Mouse (Mus musculus): Measurements from ENCODE around the gene Pnpla1. TPM values are rescaled to one million over a fixed set of nuclear protein-coding genes. Genes with fewer than 3 reads are reported as not detected.

The Pnpla1 gene
- polyA plus RNA-seq, 1 experiment from 2014 or later: 1.8 TPM

DNA sequence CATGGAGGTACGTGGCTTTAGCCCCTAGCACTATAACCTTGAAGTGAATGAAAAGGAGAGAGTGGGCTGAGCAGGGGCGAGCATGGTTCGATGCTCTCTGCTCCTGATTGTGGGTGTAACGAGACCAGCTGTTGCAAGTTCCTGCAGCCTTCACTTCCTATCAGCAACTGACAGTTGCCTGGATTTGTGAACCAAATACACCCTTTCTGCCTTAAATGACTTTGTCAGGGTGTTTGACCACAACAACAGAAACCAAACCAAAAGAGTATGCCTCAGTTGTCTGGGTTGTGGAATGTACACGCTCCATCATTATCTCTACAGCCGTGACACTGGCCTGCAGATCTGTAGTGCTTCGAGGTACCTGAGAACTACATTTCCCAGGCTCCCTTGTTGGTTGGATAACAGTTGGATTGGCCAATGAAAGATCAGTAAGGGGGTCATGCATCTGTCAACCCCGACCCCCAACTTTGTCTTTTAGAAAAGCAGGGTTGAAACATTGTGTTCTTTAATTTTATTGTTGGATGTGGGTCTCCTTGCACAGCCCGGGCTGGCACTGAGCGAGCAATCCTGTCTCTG is 25.8 kb downstream of the Pnpla1 start:
- 69% methylated on average over 10 of the region's 10 CpGs for WGBS
- Histone ChIP-seq H3K27me3 (replicated peaks; ENCODE audit: control insufficient read depth, insufficient read depth, low read length) (no peaks in the 10 kb centered on the region), H3K27ac (replicated peaks; ENCODE audit: low read depth, low read length) (no peak overlapping the region), H3K9ac (ENCODE audit: low read depth, low read length) (no peak overlapping the region), H3K4me1 (ENCODE audit: control insufficient read depth, insufficient read depth, low read length) (no peaks in the 10 kb centered on the region), H3K4me3 (ENCODE audit: low read depth, low read length) (no peak overlapping the region), H3K9me3 (ENCODE audit: control insufficient read depth, low read length) (0 out of 2 replicates have a peak, but pooled peaks cover 5% of the 10 kb centered on the region), H3K4me2 (ENCODE audit: low read depth, low read length) (no peak overlapping the region), H3K36me3 (ENCODE audit: control insufficient read depth, insufficient read depth, low read length) (no peaks in the 10 kb centered on the region)
- DNase-seq (ENCODE audit: low spot score) (no peak), ATAC-seq (ENCODE audit: low read depth) (no peak)

- Histone ChIP-seq H3K36me3 (ENCODE audit: control insufficient read depth, insufficient read depth, low read length) (no peaks in the 10 kb centered on the region), H3K27ac (replicated peaks; ENCODE audit: low read depth, low read length) (no peak overlapping the region), H3K27me3 (replicated peaks; ENCODE audit: control insufficient read depth, insufficient read depth, low read length) (no peaks in the 10 kb centered on the region), H3K9me3 (ENCODE audit: control insufficient read depth, low read length) (0 out of 2 replicates have a peak, but pooled peaks cover 9% of the 10 kb centered on the region), H3K9ac (ENCODE audit: low read depth, low read length) (no peak overlapping the region), H3K4me1 (ENCODE audit: control insufficient read depth, insufficient read depth, low read length) (no peaks in the 10 kb centered on the region), H3K4me3 (ENCODE audit: low read depth, low read length) (no peak overlapping the region), H3K4me2 (ENCODE audit: low read depth, low read length) (no peak overlapping the region)
- ATAC-seq (ENCODE audit: low read depth) (no peak), DNase-seq (ENCODE audit: low spot score) (no peak)
- WGBS: 87% methylated on average over 8 of the region's 8 CpGs
Measured at GRCm38 (mm10) chr17:28885231-28885630, 27.0 kb downstream of the Pnpla1 start.

DNA sequence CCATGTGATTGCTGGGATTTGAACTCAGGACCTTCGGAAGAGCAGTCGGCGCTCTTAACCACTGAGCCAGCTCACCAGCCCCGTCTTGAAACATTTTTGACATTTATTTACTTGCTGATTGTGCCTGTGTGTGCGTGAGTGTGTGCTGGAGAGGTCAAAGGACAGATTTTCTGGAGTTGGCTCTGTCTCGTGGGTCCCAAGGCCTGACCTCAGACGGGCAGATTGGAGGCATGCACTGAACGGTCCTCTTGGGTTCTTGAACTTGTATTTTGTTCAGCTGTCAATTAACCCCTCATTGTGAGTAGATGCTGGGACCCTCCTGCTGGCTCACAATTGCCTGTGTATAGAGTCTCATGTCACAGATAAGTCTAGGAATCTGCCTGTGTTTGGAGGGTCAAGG is 28.1 kb downstream of the Pnpla1 start:
- Histone ChIP-seq H3K9me3 (ENCODE audit: control insufficient read depth, low read length) (0 out of 2 replicates have a peak, but pooled peaks cover 9% of the 10 kb centered on the region), H3K4me1 (ENCODE audit: control insufficient read depth, insufficient read depth, low read length) (no peaks in the 10 kb centered on the region), H3K4me2 (ENCODE audit: low read depth, low read length) (no peak overlapping the region), H3K9ac (ENCODE audit: low read depth, low read length) (no peak overlapping the region), H3K27ac (replicated peaks; ENCODE audit: low read depth, low read length) (no peak overlapping the region), H3K27me3 (replicated peaks; ENCODE audit: control insufficient read depth, insufficient read depth, low read length) (no peaks in the 10 kb centered on the region), H3K36me3 (ENCODE audit: control insufficient read depth, insufficient read depth, low read length) (no peaks in the 10 kb centered on the region), H3K4me3 (ENCODE audit: low read depth, low read length) (no peak overlapping the region)
- WGBS: 73% methylated on average over 8 of the region's 8 CpGs
- ATAC-seq (ENCODE audit: low read depth): no peak
- DNase-seq (ENCODE audit: low spot score): no peak

GRCm38 (mm10) chr17:28894050-28894767 is 36.0 kb downstream of the Pnpla1 start:
- Histone ChIP-seq H3K27ac (replicated peaks; ENCODE audit: low read depth, low read length) (no peak overlapping the region), H3K36me3 (ENCODE audit: control insufficient read depth, insufficient read depth, low read length) (no peaks in the 10 kb centered on the region), H3K9me3 (ENCODE audit: control insufficient read depth, low read length) (0 out of 2 replicates have a peak, but pooled peaks cover 4% of the 10 kb centered on the region), H3K4me1 (ENCODE audit: control insufficient read depth, insufficient read depth, low read length) (no peaks in the 10 kb centered on the region), H3K9ac (ENCODE audit: low read depth, low read length) (no peak overlapping the region), H3K4me3 (ENCODE audit: low read depth, low read length) (no peak overlapping the region), H3K4me2 (ENCODE audit: low read depth, low read length) (no peak overlapping the region), H3K27me3 (replicated peaks; ENCODE audit: control insufficient read depth, insufficient read depth, low read length) (no peaks in the 10 kb centered on the region)
- no peak for ATAC-seq (ENCODE audit: low read depth)
- 84% methylated on average over 11 of the region's 11 CpGs for WGBS
- DNase-seq (ENCODE audit: low spot score): no peak

- Histone ChIP-seq H3K9me3 (ENCODE audit: control insufficient read depth, low read length) (no peaks in the 10 kb centered on the region), H3K4me1 (ENCODE audit: control insufficient read depth, insufficient read depth, low read length) (no peaks in the 10 kb centered on the region), H3K27me3 (replicated peaks; ENCODE audit: control insufficient read depth, insufficient read depth, low read length) (no peaks in the 10 kb centered on the region), H3K9ac (ENCODE audit: low read depth, low read length) (no peak overlapping the region), H3K4me2 (ENCODE audit: low read depth, low read length) (no peak overlapping the region), H3K36me3 (ENCODE audit: control insufficient read depth, insufficient read depth, low read length) (no peaks in the 10 kb centered on the region), H3K27ac (replicated peaks; ENCODE audit: low read depth, low read length) (no peak overlapping the region), H3K4me3 (ENCODE audit: low read depth, low read length) (no peak overlapping the region)
- ATAC-seq (ENCODE audit: low read depth) (no peak), DNase-seq (ENCODE audit: low spot score) (no peak)
- WGBS: 94% methylated on average over 21 of the region's 21 CpGs
Measured at GRCm38 (mm10) chr17:28895217-28895875, 37.1 kb downstream of the Pnpla1 start.

- H3K36me3 ChIP-seq (ENCODE audit: control insufficient read depth, insufficient read depth, low read length): no peaks in the 10 kb centered on the region
- H3K27me3 ChIP-seq (replicated peaks; ENCODE audit: control insufficient read depth, insufficient read depth, low read length): no peaks in the 10 kb centered on the region
- H3K9ac ChIP-seq (ENCODE audit: low read depth, low read length): no peak overlapping the region
- WGBS: 94% methylated on average over 11 of the region's 11 CpGs
- ATAC-seq (ENCODE audit: low read depth) (no peak), DNase-seq (ENCODE audit: low spot score) (no peak)
- no peak overlapping the region for H3K4me3 ChIP-seq (ENCODE audit: low read depth, low read length)
- no peak overlapping the region for H3K4me2 ChIP-seq (ENCODE audit: low read depth, low read length)
- H3K9me3 ChIP-seq (ENCODE audit: control insufficient read depth, low read length): no peaks in the 10 kb centered on the region
- no peak overlapping the region for H3K27ac ChIP-seq (replicated peaks; ENCODE audit: low read depth, low read length)
- H3K4me1 ChIP-seq (ENCODE audit: control insufficient read depth, insufficient read depth, low read length): no peaks in the 10 kb centered on the region
Measured at GRCm38 (mm10) chr17:28896095-28896780, 38.0 kb downstream of the Pnpla1 start.

DNA sequence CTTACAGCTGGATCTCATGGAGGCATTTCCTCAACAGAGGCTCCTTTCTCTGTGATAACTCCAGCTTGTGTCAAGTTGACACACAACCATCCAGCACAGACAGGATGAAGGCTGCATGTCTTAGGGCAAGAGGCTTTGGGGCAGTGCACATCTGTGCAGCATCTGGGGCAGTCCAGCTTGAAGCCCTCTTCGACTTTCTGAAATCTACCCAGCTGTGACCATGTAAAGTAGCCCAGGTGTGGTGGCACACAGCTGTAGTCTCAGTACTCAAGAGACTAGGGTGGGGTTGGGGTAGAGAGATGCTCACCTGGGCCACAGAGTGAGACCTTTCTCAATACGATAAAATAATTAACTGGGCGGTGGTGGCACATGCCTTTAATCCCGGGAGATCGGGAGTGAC is 39.6 kb downstream of the Pnpla1 start:
- H3K9ac ChIP-seq (ENCODE audit: low read depth, low read length): no peak overlapping the region
- 73% methylated on average over 5 of the region's 5 CpGs for WGBS

GRCm38 (mm10) chr17:28898249-28898648 is 40.0 kb downstream of the Pnpla1 start:
- Histone ChIP-seq H3K4me1 (ENCODE audit: control insufficient read depth, insufficient read depth, low read length) (no peaks in the 10 kb centered on the region), H3K27ac (replicated peaks; ENCODE audit: low read depth, low read length) (no peak overlapping the region), H3K27me3 (replicated peaks; ENCODE audit: control insufficient read depth, insufficient read depth, low read length) (no peaks in the 10 kb centered on the region), H3K4me3 (ENCODE audit: low read depth, low read length) (no peak overlapping the region), H3K4me2 (ENCODE audit: low read depth, low read length) (no peak overlapping the region), H3K9ac (ENCODE audit: low read depth, low read length) (no peak overlapping the region), H3K9me3 (ENCODE audit: control insufficient read depth, low read length) (no peaks in the 10 kb centered on the region), H3K36me3 (ENCODE audit: control insufficient read depth, insufficient read depth, low read length) (no peaks in the 10 kb centered on the region)
- DNase-seq (ENCODE audit: low spot score) (no peak), ATAC-seq (ENCODE audit: low read depth) (no peak)
- WGBS: 48% methylated on average over 5 of the region's 5 CpGs

More for the DNA sequence above, 39.6 kb downstream of the Pnpla1 start:
- no peak overlapping the region for H3K27ac ChIP-seq (replicated peaks; ENCODE audit: low read depth, low read length)
- ATAC-seq (ENCODE audit: low read depth) (no peak), DNase-seq (ENCODE audit: low spot score) (no peak)
- H3K9me3 ChIP-seq (ENCODE audit: control insufficient read depth, low read length): no peaks in the 10 kb centered on the region
- no peak overlapping the region for H3K4me3 ChIP-seq (ENCODE audit: low read depth, low read length)
- H3K36me3 ChIP-seq (ENCODE audit: control insufficient read depth, insufficient read depth, low read length): no peaks in the 10 kb centered on the region
- no peak overlapping the region for H3K4me2 ChIP-seq (ENCODE audit: low read depth, low read length)
- H3K27me3 ChIP-seq (replicated peaks; ENCODE audit: control insufficient read depth, insufficient read depth, low read length): no peaks in the 10 kb centered on the region
- no peaks in the 10 kb centered on the region for H3K4me1 ChIP-seq (ENCODE audit: control insufficient read depth, insufficient read depth, low read length)

Data from embryonic facial prominence, embryonic 14.5 days (tissue).